Mouse (Mus musculus): ENCODE data around the gene Nptx1. TPM values are rescaled to one million over a fixed set of nuclear protein-coding genes. Genes with fewer than 3 reads are reported as not detected.

Nptx1 gene
- total RNA-seq, 2 experiments from 2014 or later, result 297 to 306 TPM

DNA sequence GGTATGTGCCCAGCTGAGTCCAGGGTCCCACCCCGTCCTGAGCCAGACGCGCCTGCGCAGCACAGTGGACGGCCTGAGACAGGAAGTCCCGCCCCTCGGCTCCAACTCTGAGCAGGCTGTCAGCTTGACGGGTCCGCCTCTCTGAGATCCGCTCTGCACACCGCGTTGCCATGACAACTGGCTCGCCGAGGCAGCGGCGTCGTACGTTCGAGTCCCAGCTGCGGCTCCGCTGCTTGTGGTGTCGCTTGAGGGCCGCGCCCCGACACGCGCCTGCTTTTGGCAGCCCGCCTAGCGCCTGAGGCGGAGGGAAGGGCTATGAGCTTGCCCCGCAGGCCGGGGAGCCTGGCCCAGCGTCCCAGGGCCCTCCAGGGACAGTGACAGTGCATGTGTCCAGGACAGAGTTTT lies 23.0 kb downstream of the Nptx1 start:
- DNase-seq (ENCODE audit: low spot score in 2 of 2), result peak in 1 of 2 experiments; percentile 73

DNA sequence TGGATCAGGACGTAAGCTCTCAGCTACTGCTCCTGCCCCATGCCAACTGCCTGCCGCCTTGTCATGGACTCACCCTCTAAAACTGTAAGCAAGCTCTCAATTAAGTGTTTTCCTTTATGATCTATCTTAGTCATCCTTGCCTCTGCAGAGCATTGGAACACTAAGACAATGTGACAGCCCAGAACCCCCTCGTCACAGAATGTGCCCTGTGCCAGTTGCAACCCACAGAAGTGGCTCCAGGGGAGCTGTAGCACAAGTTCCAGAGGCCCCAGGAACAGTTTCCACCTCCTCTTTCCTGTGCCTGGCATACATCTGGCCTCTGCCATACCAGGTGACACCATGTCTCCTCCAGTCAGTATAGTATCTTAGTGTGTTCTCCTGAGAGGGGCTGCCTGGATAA lies 24.2 kb downstream of the Nptx1 start:
- DNase-seq (ENCODE audit: low spot score in 2 of 2), result no peak

GRCm38 (mm10) chr11:119522779-119523178 lies 24.8 kb downstream of the Nptx1 start:
- DNase-seq (ENCODE audit: low spot score in 2 of 2), result no peak

- DNase-seq (ENCODE audit: low spot score in 2 of 2), result no peak
Observed at GRCm38 (mm10) chr11:119521920-119522710, 25.4 kb downstream of the Nptx1 start.

DNA sequence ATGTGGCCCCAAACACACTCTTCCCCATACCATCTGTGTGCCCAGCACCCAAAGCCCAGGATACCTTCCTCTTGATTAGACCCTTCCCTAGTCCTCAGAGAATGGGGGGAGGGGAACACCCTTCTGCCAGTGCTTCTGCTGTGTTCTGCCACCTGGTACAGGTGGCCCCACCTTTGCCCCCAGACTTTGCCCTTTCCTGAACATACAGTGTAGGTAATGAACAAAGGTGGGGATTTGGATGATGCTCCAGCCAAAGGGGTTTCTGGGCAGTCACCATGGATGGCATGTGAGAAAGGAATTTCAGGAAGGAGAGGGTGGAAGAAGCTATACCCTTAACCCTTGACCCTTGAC lies 26.9 kb downstream of the Nptx1 start:
- DNase-seq (ENCODE audit: low spot score in 2 of 2), result no peak

DNA sequence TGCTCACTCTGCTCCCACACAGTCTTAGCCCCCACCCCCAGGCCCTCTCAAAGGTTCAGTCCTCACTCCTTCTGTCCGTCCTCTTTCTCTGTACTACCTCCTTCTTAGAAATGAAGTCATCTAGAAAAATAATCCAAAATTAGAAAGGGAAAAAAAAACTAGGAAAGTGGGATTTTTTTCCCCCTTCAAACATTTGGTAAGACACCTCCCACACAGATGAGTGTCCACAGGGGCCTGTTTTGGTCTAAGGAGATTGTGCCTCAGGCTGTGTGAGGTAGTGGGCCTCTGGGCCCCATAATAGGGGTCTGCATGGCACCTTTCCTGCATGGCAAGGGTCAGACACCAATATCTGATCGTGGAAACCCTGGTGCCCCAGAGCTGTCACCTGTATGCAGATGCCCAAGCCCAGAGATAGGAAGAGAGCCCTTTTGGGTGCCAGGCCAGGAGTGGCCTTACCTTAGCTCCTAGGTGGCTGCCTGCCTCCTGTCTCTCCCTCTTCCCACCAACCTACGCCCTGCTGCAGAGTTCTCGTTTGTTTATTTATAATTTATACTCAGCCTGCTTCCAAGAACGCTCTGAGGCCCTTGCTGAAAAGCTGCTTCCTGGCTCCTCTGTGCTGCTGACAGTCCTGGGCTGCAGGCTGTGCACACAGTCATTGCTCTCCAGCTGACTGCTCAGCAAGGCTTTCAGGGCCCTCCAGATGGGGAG lies 27.4 kb downstream of the Nptx1 start:
- DNase-seq (ENCODE audit: low spot score in 2 of 2), result no peak

GRCm38 (mm10) chr11:119519387-119519786 lies 28.2 kb downstream of the Nptx1 start:
- DNase-seq (ENCODE audit: low spot score in 2 of 2), result no peak

DNA sequence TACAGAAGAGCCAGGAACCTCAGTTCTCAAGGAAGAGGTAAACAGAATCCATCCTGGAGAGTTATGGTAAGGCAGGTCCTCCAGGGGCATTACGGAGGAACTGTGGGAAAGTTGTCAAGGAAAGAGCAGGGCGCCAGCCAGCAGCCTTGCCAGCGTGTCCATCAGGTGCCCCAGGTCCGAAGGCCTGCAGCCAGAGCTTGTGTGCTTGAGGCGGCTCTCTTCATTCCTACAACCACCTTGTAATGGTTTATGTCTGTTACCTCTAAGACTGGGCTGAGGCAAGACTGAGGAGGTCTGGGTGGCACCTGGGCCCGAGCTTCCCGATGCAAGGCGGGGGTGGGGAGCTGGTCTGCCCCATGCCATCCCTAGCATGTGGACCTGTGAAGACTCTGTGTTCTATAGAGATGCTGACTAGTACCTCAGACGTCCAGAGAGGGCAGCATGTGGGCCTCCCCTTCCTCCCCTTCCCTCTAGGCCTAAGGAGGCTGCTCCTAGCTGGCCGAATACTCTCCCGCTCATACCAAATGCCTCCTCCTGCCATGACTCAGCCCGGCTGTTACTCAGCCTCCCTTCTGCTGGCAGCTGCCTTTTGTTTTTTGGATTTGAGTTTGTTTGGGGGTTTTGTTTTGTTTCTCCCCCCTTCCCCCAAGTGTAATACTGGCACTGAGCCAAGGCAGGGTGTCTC lies 30.7 kb downstream of the Nptx1 start:
- peak in 1 of 2 experiments; percentile 37 for DNase-seq (ENCODE audit: low spot score in 2 of 2)

DNA sequence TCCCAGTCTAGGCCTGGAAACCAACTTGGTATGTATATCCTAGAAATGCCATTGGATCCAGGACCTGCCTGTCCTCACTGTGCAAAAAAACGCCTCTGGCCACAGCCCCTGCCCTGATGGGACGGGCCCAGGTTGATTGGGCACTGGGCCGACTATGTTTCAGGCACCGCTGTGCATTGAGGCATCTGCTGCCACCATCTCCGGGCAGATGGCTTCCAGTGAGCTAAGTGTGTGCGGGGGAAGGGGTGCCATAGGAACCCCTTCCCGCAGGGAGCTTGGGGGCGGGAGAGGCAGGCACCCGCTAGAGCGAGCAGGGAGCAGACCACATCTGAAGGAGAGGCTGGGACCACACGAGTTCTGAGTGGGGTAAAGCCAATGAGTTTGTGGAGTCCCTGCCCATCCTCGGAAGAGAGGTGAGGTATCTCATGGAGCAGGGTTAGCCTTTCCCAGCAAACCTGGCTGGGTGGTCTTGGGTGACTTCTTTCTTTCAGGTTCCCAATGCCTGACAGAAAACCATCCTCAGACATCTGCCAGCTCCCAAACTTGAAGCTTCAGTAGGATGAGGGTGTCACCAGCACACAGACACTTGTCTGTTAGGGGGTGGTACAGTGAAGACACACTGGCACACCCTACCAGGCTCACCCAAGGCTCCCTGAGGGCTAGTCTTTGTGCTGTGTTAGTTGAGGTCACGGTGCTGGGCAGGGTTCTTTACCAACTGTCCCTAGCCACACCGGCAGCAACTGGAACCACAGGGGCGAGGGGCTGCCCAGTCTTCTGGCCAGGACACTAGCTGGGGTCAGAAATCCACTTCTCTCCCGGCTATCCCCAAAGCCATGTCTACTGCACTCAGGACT lies 31.5 kb downstream of the Nptx1 start:
- peak; percentile 61 for DNase-seq (ENCODE audit: low spot score in 2 of 2)

DNA sequence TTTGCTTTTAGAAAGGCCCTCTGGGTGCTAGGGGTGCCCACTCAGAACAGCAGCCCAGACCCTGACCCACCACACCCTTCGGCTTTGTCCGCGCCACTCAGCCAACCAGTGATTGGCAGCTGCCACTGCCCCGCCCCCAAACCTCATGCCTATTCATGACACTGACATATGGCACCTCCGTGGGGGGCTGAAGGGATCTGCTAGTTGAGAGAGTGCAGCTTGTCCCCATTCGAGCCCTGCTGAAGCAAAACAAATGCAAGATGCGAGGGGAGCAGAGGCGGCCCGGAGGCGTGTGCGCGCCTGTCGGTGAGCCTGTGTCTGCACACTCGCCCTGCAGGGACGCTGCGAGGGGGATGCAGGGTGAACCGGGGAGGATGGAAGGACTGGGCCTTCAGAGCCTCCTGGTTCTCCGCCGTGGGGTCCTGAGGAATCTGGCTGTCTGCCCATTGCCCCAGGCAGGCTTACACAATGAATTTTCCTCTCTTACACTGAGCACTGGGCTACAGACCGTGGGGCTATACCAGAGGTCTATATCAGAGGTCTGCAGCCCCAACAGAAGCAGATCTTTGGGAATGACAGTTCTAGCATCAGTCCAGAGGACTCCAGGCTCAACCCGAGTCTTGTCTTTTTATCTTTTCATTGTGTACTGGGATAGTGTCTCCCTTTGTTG lies 32.5 kb downstream of the Nptx1 start:
- peak; percentile 74 to 86 for DNase-seq (ENCODE audit: low spot score in 2 of 2)

DNA sequence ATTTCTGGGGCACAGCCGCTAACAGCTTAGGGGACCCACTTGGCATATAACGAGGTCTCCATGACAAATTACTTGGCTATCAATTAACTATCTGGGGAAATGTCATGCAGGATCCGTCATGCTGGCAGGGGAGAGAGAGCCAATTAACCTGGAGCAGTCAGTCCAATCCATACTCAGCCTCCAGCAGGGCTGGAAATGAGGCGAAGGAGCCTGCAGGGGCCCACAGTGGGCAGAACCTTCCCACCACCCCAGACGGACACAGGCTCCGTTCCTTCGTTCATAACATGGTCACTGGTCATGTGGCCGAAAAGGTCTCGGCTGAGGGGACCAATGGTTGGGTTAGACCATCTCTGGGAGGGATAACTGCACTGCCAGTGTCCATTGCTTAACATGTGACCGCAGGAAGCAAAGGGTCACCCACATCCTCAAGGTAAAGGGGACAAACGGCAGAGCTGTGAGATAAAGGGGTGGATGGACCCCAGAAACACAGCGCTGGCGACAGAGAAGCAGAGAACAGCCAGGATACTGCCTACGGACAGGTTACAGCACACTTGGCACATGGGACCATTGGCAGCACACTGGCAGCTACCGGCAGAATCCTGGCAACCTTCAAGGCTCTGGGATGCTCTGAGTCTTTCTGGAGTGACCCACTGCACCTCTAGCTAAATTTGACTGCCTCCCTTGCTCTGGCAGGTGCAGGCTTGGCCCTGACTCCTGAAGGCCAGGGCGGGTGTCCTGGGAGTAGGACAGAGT lies 33.3 kb downstream of the Nptx1 start:
- DNase-seq (ENCODE audit: low spot score in 2 of 2), result no peak

DNA sequence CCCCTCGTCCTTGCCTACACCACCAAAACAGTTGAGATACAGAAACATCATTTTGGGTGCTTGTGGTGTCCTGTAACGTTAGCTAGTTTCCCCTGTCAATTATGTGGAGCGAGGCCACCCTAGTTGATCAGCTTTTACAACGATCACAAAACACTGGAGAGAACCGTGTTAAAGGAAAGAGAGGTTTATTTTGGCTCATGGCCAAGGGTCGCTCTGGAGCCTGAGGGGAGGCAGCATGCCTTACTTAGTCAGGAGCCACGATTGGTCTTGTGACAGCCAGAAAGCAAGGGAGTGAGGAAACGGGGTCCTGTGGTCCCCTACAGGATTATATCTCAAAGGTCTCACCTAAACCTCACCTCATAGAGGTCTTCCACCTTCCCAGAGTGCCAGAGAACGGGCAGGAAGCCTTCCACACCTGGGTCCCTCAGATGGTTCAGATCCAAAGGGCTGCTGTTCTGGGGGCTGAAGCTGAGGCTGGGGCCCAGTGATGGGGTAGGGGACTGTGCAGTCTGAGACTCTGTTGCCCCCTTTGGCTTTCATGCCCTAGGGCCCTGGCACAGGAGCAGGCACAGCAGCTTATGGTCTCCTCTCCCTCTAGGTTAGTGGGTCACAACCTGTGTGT lies 34.4 kb downstream of the Nptx1 start:
- no peak for DNase-seq (ENCODE audit: low spot score in 2 of 2)

GRCm38 (mm10) chr11:119509165-119509776 lies 38.3 kb downstream of the Nptx1 start:
- no peak for DNase-seq (ENCODE audit: low spot score in 2 of 2)

- peak; percentile 43 to 67 for DNase-seq (ENCODE audit: low spot score in 2 of 2)
Observed at GRCm38 (mm10) chr11:119507772-119508171, 39.8 kb downstream of the Nptx1 start.

DNA sequence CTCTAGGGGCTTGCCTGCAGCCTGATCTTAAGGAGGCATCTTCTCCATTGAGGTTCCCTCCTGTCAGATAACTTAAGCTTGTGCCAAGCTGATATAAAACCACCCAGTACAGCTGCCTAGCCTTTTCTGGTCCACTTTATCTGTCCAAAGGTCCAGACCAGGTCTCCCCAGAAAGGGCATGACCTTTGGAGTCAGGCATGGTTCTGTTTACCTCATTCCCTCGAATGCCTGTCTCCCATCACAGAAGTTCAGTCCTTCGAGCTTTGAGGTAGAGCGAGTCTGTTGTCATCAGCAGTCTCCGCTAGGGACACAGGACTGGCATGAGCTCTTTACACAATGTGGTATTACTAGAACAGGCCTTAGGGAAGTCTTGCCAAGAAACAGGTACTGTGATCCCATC lies 41.2 kb downstream of the Nptx1 start:
- DNase-seq (ENCODE audit: low spot score in 2 of 2), result no peak

GRCm38 (mm10) chr11:119503675-119504074 lies 43.9 kb downstream of the Nptx1 start:
- DNase-seq (ENCODE audit: low spot score in 2 of 2), result peak; percentile 79 to 80

DNA sequence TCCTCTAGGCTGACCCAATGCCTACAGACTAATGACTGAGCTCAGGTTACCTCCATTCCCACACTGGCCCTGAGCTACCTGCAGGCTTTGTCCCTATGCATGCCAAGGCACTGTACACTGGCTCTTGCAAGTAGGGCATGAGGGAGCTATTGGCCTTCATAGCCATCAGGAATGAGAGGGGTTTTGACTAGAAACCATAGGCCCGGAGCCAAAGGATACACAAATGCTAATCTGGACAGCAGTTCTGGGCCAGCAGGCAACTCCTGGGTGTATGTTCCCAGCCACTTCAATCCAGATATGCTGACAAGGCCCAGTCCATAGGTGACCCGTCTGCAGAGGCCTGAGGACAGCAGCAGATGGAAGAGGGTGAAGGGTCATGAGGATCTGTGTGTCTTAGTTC lies 47.5 kb downstream of the Nptx1 start:
- no peak for DNase-seq (ENCODE audit: low spot score in 2 of 2)

DNA sequence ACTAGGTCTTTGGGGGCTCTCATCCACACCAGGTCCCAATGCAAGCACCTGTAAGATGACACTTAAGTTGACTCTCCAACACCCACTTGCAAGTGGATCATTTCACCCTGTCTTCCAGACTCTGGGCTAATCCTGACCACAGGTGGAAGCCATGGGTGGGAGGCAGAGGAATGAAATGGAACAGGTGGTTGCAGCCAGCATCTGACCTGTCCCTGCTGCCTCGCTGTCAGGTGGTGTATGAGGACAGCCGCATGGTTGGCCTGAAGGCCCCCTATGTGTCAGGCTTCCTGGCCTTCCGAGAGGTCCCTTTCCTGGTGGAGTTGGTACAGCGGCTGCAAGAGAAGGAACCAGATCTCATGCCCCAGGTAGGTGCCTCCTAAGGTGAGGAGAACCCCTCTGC lies 48.3 kb downstream of the Nptx1 start:
- no peak for DNase-seq (ENCODE audit: low spot score in 2 of 2)

DNA sequence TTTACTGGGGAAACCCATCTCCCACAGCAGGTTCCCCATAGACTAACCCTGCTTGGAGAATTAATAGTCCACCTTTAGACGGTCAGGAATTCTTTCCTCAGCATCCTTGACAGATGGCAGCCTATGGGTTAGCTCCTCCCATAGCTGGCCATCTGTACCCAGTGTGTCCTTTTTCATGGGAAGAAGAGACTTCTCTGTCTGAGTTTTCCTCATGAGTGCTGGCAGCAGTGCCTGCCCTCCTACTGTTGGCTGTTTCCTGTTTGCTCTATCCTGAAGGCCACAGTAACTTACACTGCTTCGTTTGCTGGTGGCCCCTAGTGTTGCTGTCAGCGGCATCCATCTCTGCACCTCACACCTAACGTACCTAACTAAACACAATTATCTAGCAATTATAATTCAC lies 50.1 kb downstream of the Nptx1 start:
- no peak for DNase-seq (ENCODE audit: low spot score in 2 of 2)
